Mouse (Mus musculus) ovary, postnatal 14 days (tissue): ENCODE measurements around the gene Med13.

Experiments
- DNase-seq: peaks from one replicate; pipeline ENCODE4 v3.0.0; 2022; ENCODE audit warnings: low spot score

The Med13 gene

DNA sequence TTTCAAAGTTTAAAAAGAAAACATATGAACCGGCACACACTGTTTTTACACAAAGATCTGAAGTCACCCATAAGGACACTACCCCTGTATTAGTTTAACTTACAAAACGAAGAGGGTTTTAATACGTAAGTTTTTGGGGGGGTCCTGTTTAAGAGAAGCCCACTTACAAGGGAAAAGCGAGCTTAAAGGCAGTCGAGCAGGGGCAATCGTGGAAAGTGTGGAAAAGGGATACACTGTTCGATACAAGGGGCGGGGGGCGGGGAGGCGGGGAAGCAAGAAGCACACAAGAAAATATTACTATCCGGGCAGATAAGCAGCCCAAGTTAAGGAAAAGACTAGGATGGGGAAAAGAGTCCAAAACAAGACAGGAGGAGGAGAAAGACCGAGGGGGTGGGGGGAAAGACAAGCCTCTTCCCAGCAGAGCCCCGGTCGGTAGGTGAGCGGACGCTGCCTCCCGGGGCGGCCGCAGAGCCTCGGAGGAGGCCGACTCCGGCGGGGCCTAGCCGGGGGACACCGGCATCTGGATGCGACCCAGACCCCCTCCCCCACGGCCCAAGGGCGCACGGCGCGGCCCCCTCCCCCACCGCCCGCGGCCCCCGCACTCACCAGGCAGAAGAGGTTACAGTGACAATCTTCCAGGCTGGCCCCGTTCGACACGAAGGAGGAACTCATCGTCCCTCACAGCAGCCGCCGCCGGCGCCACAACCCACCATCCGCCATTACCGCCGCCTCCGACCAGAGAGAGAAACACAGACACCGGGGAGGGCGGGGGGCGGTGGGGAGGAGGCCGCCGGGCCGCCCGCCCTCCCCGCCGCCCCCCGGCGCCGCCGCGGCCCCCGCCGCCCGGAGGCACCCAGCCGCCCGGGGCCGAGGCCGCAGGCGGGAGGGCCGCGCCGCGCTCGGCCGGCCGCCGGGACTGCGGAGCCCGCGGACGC, at the start of gene Med13:
Med13 (minus strand) TSS at position 749 of the 935 bp plus-strand sequence.
- DNase-seq, result peak; percentile 34

DNA sequence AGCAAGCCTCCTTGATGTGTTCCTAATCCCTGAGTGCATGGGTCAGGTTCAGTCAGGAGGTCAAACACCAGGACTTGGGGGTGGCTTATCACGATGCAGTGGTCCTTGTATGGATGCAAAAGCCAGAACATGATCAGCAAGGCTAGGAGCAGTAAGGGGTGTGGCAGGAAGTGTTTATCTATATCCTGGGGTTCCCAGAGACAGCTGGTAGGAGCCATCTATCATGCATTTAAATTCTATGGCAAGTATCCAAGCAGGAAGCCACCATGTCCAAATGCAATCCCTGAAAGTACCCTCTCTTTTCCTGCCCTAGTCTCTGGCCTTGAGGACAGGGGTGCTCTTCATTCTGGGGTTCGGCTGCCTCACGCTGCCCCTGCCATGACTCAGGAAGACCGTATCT, 47.2 kb upstream of the Med13 start:
- no peak for DNase-seq

DNA sequence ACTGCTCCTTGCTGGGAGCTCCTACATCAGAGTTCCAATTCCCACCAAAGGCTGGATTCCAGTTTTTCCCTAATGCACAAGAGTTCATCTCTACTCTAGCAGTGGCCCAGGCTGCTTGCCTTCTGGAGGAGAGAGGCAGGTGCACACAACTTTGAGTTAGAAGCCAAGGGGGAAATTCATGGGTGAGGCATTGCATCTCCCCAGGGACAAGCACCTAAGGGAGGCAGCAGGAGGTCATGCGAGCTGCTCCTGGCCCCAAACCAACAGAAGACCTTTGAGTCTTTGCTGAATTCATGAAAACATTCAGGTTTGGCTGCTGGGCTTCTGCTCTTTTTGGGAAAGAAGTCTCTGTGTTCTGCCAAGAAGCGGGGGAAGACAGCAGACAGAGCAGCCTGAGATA, 46.4 kb upstream of the Med13 start:
- no peak for DNase-seq

DNA sequence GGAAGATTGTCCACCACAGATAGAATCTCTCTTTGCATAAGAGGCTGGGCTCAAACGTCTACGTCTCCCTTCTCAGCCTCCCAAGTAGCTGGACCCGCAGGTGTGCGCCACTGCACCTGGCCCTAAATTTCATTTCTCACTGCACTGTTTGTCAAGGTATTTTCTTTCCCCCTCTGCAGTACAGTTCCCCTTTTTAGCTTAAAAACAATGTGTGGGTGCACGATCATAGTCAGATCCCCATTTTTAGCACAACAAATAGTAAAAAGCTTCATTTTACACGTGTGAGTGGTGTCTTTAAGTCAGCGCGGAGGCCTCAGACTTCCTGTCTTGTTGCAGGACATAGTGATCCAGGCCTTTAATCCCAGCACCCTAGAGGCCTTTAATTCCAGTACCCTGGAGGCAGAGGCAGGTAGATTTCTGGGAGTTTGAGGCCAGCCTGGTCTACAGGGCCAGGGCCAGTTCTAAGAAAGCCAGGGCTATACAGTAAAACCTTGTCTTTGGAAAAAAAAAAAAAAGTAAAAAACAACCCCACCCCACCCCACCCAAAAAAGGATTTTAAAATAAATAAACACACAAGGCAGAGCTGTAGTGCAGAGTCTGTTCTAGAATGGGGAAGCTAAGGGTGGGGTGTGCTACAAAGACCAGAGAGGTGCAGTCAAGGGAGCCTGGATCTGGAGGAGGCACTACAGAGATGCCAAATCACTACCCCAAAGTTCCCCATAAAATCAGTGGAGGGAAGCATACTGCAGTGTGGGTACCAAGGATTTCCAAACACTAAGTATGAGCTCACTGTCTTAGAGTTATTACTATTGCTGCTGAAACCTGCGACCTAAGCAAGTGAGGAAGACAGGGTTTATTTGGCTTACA, 42.1 kb upstream of the Med13 start:
- DNase-seq, result no peak

DNA sequence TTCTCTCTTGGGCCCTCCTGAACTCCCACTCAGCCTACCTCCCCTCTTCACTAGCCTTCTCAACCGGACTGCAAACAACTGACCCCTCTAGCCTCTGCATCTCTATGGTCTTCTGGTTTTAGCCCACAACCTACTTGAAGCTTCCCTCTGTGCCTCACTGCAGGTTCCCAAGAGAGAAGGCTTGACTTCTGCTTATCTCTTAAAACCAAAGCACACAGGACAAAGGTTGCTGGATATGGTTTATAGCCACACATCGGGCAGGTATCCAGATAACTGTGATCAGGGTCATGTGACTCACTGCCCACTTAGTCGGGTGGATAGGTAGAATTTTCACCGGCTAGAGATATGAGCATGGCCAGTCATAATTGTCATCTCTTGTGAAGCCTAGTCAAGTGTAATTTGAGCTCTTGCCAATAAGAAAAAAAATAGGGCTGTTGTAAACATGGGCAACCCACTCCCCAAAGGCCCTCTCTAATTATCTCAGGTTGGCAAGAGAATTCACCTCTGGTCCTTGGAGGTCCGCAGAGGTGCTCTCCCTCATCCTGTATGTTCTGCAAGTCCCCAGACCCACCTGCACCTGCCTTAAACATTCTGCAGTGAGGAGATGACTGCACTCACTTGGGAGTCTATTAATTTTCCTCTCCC, 39.7 kb upstream of the Med13 start:
- DNase-seq, result no peak

DNA sequence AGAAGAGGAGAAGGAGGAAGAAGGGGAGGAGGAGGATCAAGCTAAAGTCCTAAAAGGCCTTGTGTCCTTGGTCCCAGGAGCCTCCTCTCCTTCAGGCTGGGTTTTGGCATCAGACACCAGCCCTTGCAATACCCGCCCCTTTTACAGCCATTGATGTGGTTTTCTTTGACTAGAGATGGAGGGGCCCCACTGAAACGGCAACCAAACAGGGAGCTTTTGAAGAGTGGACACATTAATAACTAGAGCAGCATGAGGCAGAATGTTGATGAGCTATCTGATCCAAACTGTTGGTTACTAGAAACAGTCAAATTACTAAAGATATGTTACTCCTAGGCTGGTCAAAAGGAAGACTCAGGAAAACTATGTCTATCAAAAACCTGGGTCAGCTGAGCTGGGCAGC, 39.1 kb upstream of the Med13 start:
- no peak for DNase-seq

DNA sequence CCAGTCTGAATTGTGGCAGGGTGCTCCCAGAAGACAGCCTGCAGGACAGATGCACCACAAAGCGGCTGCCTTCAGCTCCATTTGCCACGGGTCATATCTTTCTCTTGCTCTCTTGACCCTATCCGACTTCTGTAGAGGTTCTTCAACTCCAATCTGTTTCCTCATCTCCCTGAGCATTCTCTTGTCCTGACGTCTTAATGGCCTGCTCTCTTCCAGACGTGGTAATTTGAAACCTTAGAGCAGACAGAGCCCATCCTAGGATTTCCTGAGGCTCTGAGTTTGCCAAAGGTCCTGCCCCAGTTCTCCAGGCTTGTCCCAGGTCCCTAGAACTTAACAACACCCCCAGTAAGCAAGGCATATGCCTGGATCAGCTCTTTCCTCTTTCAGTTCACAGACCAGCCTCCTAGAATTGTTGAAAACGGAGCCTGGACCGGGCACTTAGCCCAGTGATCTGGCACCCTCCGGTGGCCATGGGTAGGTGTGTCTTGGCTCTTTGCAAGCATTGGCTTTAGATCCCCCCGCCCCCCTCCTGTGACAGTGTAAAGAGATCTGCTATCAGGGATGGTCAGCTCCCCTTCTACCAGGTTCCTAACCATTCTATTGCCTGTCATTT, 38.2 kb upstream of the Med13 start:
- peak; percentile 44 for DNase-seq

DNA sequence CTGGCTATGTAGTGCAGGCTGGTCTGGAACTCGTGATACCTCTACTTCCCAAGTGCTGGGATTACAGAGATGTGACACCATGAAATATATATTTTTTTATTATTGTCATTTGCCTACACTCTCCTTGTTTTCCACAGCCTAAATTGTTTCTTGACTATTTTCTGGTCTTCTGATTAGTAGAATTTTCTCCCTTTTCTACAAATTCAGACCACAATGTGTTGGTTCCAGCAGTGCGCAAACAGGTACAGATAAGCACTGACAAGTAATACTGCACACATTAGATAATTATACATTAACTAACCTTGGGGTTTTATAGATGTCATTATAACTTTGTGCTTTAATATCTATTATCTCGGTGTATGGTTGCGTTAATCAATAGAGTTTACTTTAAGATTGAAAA, 37.7 kb upstream of the Med13 start:
- DNase-seq, result no peak

DNA sequence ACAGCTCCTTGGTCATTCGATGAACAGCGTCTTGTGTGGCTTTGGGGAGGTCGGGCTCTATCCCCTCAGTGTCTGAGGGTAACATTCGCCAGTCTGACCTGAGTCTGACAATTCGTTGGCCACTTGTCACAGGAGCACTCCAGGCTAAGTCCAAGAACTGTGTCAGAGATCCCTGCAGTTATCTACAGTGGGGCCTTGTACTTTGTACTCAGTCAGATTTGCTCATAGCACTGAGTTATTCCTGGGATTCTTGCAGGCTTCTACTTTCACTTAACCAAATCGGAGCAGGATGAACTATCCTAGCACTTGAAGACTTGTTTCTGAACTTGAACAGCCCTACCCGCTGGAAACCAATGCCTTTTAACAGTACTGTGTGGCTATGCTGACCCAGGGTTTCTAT, 34.3 kb upstream of the Med13 start:
- DNase-seq, result no peak

DNA sequence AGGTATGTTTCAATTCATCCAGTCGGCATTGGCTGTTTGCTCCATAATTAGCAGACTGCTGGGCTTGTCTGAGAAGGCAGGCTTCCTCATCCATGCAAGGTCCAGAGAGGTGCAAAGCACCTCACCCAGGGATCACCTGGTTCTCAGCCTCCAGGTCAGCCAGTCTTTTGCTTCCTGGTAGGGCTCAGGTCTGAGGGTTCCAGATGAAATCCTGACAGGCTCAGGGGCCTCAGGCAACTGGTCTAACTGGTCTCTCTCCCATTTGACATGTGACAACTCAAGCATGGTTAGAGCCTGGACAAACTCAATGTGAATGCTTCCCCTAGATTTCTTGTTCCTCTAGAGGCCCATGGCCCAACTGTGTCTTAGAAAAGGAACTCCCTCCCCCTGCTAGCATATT, 32.9 kb upstream of the Med13 start:
- no peak for DNase-seq

DNA sequence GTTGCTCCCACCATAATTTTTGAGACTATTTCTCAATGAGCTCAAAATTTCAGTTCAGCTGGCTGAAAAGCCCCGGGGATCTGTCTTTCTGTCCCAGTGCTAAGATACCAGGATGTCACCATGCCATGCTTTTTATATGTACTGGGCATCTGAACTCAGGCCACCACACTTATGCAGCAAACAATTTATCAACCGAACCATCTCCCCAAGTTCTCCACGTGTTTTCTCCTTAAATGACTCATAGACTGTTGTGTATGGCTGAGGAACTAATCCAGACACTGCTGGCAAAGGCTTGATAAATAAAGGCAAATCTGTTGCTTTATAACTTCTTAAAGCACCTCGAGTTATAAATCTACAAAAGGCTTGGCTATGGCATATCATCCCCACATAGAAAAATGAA, 32.1 kb upstream of the Med13 start:
- no peak for DNase-seq

DNA sequence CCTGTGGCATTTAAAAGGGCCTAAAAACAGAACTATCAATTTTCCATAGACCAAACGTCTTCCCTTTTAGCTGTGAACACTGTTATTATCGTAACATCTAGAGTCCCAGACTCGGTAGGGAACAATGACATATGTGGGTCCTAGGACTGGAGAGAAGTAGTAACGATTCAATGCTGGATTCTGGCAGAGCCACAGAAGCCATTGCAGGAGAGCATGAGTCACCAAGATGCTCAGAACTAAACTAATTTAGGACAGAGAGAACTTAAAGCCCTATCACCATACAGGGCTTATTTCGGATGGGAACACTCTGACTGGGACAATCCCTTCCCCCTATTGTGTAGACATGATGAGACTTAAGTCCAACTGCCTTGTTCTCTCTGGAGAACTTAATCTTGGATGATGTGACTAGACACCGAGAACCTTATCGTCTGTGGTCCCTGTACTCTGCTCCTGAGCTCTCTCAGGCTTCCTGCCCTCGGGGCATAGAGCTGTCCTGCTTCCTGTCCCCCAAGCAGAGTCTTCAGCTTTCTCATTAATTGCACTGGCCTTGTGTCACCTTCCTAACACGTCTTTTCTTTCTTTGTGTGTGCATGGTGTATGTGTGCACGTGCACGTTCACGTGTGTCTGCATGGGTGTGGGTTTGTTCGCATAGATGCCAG, 31.5 kb upstream of the Med13 start:
- DNase-seq, result no peak

DNA sequence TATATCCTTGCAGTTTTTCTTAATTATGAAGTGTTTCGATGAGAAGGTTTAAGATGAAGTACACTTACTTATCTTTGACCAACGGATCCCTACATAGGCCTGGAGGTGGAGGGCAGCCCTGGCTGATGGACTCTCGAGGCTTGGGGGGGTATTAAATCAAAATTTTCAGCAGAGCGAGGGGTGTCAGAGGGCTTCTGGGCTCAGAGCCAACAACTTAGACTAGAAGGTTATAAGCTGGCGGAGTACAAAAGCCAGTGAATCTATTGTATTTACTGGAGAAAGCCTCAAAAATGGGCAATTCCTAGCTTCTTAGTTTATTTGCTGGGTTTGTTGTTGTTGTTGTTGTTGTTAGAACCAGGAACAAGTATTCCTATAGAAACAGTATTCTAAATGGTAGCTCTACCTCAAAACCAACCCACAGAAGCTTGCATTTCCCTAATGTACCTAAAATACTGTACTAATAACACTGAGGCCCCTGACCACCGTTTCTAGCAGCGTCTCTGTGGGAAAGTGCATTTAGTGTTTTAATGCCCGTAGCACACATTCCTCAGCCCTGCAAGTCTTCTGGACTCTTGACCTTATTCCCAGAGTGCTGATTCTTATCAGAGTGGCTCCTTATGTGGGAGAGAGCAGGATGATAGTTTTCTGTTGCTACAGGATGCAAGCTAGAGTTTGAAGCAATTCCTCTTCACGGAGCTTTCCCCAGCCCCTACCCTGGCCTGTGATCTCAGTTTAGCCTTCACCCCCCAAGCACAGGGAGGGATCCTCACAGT, 29.9 kb upstream of the Med13 start:
- DNase-seq, result no peak

DNA sequence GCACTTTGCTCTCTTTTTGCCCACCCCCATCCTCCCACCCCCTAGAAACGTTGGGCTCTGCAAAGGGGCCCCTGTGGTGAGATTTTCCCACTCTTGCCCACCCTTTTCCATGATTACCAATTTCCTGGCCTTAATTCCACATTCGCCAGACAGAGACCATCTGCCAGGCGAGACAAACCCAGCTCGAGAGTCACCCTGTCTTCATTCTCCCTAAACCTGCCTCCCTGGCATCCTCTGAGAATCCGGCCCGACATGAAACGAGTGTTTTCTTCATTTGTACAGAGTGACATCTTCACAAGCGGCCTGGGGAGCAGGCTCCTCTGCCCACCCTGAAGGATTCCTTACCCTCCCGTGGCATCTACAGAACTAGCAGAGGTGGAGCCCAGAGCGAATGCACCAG, 29.2 kb upstream of the Med13 start:
- no peak for DNase-seq

DNA sequence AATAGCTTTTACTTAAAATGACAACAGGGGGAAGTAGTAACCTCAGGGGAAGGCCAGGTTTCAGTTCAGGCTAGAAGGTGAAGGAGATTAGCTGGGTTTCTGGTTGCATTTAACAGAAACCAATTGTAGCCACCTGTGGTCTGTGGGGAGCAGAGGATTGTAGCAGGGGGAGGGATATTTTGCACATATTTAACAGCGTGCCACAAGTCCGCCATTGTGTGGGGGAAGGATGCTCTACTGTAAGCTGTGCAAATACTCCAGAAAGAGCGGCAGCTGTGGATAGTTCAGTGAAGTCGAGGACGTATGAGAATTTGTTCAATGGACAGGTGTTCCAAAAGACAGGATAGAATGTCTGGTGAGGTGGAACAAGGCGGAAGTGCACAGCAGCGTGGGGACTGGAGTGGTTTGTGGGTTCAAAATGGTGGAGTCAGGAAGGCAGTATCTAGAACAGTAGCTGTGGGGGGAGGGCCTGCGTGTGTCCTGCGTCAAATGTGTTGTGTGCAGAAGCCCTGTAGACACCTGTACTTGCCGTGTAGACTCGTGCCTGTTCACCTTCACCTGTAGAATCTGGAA, 28.4 kb upstream of the Med13 start:
- DNase-seq, result no peak

DNA sequence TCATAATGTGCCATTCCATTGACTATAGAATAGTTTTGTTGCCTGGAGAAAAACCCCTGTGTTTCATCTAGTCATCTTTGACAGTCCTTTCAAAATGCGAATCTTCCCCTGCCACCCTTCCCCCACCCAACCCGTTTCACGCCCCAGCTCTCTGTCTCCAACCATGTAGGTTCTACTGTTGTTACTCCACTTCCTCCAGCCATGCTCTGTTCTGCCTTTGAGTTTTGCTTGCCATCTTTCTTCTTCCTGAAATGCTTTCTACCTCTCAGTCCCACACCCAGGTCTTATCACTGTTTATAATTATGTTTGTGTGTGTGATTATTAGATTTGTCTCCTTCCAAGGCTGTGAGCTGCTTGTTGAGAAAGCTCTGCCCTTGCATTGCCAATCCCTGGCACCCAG, 26.7 kb upstream of the Med13 start:
- no peak for DNase-seq

DNA sequence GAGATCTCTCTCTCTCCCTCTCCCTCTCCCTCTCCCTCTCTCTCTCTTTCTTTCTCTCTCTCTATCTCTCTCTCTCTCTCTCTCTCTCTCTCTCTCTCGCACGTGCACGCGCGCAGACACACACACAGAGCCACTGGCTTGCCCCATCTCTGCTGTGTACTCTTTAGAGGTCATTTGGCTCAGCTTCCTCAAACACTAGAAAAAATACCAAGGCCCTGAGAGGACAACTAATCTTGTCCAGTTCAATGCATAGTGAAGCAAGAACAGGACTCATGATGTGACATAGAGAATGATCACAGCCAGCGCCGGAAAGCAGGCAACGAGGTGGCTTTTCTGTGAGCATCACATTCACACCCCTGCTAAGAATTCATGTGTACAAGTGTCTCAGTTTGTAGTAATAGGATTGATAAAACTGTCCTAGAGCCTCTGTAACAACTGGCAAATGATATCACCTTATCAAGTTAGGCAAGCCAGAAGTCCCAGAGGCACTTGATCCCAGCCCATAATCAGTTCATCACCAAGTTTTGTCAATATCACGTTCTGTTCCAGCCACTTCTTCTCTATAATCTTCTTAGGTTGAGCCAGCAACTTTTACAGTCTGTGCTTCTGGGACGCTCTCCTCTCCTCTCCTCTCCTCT, 25.2 kb upstream of the Med13 start:
- no peak for DNase-seq

DNA sequence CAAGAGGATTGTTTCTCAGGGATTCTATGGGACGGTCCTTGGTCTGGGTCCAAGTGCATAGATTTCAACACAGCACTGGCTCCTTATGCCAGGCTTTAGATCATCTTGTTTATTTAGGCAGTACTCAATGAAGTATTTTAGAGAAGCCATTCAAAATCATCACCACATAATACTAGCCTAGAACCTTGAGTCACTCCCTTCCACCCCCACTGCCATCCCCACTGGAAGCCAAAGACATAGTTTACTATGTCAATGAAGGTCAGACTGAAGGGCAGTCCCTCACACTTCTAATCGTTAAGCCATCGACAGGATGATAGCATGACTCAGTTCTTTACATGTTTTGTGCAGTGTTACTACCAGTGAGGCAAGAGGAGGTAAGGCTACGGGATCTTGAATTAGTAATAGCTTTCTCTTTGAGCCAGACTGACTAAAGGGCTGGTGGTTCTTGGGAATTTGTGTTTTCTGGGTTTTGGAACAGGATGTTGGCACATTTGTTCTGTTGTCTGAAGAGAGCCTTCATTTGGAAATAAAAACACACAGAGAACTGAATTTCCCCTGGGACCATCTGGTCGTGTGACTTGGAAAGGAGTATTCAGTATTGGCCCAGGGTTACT, 24.2 kb upstream of the Med13 start:
- no peak for DNase-seq

DNA sequence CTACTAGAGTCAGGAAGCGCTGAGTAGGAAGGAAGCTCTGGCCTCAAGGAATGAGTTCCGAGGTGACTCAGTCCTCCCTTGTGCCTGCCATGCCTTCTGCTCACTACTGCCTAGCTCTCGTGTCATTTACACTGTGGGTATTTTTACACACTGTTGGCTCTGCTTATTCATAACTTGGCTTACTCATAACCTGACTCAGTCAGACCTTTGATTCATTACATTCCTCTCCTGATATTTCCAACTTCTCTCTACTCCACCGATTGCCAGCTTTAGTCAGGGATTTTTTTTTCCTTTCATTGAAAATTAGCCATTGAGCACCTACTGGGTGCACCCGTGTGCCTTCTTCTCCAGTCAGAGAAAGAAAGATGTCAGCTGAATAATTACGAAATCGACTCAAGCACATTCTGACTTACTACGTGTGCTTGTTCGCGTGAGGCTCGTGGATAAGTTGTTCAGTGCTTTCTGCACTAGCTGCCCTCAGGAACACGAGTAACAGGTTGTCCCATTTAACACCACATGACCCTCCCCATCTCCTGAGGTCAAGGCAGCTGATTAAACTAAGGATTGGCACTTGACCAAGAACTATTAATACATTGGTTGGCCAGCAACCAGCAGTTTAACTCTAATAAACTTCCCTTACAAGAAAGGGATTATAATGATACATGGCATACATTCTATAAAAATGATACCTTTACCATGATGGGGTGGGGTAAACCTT, 23.3 kb upstream of the Med13 start:
- DNase-seq, result no peak
